Mouse (Mus musculus): ENCODE measurements around the gene Hmox1. TPM values are rescaled to one million over a fixed set of nuclear protein-coding genes. Genes with fewer than 3 reads are reported as not detected.

The Hmox1 gene
- total RNA-seq (2021) = 10 to 100 TPM; 32.6 to 33.4 TPM
- long read RNA-seq, experiment 1, partial matches to known transcripts = 0 of 2 reads
- long read RNA-seq, experiment 1, other reads (novel, unspliced or antisense) = 0 of 2 reads
- long read RNA-seq, experiment 2 = 0 reads

DNA sequence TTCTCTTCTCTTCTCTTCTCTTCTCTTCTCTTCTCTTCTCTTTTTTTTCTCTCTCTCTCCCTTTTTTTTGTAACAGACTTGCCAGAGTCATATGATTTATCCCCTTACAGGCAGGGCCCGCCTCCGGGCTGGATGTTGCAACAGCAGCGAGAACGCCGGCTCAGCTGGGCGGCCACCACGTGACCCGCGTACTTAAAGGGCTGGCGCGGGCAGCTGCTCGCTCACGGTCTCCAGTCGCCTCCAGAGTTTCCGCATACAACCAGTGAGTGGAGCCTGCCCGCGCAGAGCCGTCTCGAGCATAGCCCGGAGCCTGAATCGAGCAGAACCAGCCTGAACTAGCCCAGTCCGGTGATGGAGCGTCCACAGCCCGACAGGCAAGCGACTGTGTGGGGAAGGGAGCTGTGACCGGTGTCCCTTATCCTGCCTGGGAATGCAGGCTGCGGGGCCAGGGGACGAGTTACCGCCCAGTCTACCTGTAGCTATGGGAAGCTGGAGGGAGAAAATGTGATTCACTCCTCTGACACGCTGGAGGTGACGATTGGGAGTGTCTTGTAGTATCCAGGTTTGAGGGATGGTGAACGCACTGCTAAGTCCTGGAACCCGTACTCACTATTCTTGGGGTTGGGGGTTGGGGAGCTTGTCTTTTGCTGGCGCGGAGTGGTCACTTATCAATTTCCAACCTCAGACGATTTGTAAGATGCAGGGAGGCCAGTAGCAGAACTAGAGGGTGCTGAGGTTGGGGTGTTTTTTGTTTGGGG lies at the start of gene Hmox1:
Hmox1 (plus strand) TSS at position 223 of the 758 bp plus-strand sequence.
- DNase-seq (ENCODE audit: low spot score in 2 of 2) = peak; percentile 88 to 94

DNA sequence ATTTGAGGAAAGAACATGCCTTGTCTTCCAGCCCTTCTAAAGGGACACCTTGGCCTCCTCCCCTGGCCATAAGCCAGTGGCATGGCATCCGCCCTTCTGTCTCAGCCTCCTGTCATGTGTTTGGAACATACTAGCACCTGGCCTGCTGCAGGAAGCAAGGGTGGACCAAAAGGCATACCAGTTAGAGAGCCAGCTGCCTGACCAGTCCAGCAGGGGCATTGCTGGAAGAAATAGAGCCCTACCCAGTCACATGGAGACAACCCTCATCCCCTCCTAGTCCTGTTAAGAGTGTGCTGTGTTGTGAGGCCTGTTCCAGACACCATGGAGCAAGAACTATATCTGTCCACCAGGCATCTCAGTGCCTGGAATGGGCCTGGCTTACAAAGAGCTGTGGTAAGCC lies 47.1 kb upstream of the Hmox1 start:
- DNase-seq (ENCODE audit: low spot score in 2 of 2) = no peak

DNA sequence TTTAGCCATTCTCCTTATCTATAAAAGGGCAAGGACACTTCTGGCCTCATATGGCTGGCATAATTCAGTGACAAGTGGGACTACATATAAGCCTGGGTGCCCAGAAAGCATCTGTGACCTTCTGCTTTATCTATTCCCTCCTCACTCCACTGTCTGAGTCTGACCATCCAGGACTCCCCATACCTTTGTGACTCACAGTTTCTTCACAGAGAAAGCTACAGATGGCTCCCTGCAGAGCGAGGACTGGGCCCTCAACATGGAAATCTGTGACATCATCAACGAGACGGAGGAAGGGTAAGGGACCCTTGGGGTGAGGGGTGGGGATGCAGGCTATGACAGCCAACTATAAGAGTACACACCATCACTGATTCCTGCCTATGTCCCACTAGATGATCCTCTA lies 45.6 kb upstream of the Hmox1 start:
- no peak for DNase-seq (ENCODE audit: low spot score in 2 of 2)

DNA sequence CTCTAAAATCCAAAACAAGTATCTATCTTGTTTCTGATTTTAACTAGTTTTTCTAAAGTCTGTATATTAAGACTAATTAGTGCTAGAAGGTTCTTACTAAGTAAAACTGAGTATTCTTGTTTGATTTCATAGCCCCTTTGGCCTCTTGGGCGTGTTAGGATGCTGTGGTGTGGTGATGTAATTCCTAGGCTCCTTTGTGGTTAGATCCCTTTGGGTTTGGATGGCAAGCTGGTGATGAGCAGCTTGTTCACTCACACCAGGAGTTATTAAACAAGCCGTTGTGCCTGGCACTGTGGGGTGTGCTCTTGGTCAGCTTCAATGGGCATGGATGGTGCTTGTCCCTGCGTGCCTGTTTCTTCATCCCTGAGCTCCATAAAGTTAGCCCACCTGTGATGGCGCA lies 40.1 kb upstream of the Hmox1 start:
- no peak for DNase-seq (ENCODE audit: low spot score in 2 of 2)

DNA sequence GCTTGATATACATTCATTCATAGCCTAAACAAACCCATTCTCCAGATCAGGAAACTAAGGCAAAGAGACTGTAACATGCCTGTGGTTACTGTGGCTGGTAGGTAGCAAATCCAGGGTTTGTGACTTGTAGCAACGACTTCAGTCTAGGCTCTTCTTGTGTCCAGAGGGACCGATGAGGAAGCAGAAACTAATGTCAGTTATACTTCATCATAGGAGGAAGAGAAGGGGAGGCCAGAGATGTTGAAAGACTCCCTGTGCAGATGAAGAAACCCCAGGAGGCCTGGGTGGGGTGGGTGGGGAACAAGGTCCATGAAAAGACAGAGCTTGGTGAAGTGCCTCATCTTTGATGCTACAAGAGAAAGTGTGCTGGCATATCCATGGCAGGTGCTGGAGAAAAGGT lies 37.7 kb upstream of the Hmox1 start:
- DNase-seq (ENCODE audit: low spot score in 2 of 2) = no peak

DNA sequence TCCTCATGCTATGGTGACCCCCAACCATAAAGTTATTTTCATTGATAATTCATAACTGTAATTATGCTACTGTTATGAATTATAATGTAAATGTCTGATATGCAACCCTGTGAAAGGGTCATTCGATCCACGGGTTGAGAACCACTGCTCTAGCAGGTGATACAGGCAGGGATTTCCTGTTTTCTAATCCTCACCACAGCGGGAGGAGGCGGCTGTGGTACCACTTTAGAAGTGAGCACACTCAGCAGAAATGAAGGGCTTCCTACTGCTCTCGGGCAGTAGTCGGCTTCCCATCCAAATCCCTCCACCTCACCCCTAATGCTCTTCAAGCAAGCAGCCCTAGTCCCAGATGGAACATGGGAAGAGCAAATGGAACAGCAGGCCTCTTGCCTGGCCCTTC lies 33.4 kb upstream of the Hmox1 start:
- DNase-seq (ENCODE audit: low spot score in 2 of 2) = no peak

DNA sequence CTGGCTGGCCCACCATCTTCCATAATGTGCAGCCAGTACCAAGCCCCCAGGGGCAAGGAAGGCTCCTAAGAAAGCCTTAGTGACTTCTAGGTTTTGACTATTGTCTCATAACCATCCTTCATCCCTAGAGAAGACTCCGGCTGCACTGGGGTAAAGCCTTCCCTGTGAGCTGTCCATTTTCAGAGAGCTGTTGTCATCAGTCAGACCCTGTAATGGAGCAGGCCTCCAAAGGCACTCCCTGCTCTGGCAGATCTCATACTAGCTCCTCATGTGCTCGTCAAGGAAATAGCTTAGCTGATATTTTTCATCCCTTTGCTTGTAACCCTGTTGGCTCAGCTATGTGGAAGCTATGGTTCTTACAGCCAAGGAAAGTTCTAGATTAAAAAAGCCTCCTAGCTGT lies 32.6 kb upstream of the Hmox1 start:
- no peak for DNase-seq (ENCODE audit: low spot score in 2 of 2)

DNA sequence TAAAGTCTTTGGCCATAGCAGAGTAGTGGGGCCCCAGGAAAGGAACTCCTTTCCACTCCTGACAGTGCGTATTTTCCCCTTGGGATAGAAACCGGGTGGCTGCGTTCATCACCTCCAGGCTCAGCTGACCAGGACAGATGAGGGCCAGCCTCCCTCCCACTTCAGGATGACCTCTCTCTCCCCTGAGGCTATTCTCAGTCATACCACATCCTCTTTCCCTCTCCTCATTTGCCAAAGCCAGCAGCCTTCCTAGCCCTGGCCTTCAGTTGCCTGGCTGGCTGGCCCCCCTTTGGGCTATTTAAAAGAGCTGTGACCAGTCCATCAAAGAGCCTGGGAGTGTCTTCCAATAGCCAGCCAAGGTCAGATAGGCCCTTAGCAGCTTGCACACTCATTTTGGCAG lies 30.1 kb upstream of the Hmox1 start:
- no peak for DNase-seq (ENCODE audit: low spot score in 2 of 2)

DNA sequence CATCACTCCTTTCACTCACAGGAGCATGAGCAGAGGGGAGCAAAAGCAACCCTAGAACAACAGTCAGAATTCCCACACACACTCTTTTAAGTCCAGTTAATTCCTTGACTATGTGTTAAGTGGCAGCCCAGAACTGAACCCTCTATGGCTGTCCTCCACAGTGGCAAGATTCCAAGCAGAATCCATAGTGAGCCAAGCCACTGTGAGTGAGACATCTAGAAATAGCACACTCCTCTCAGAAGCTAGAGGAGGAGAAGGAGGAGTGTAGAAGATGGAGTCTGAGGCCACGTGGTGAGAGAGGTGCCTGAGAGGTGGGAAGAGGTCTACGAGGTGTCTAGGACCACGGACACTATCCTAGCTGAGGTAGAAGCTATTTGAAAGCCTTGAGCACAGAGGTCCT lies 28.6 kb upstream of the Hmox1 start:
- DNase-seq (ENCODE audit: low spot score in 2 of 2) = no peak

DNA sequence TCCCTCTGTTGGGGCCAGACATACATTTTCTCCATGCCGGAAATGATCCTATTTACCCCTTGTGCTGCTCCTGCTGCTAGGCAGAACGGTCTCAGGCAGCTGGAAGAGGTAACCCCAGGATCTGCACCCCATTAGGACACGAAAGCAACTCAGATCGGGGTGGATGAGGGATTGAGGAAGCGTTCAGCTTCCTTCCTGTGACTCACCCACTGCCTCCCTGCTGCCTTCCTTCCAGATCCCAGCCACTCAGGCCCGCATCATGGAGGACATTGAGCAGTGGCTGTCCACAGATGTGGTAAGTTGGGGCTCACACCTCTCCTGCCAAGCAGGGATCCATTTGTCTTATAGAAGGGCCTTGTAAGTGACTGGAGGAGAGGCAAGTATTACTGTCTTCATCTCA lies 26.1 kb upstream of the Hmox1 start:
- no peak for DNase-seq (ENCODE audit: low spot score in 2 of 2)

DNA sequence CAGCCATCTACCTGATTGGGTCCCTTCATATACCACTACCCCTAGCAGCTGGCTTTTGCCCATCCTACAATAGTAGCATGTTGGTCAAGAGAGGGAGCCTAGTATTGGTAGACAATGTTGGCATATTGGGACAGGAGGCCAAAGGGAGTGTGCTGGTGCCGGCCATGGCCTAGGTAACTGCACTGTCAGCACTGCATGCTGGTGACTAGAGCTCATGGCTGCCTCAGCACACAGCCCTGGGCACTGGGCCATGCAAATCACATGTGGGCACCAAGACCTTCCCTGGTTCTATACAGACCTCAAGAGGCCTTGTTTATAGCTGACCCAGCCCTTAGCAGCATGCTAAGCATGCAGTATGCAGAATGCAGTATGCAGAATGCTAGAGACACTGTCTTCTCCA lies 23.1 kb upstream of the Hmox1 start:
- no peak for DNase-seq (ENCODE audit: low spot score in 2 of 2)

DNA sequence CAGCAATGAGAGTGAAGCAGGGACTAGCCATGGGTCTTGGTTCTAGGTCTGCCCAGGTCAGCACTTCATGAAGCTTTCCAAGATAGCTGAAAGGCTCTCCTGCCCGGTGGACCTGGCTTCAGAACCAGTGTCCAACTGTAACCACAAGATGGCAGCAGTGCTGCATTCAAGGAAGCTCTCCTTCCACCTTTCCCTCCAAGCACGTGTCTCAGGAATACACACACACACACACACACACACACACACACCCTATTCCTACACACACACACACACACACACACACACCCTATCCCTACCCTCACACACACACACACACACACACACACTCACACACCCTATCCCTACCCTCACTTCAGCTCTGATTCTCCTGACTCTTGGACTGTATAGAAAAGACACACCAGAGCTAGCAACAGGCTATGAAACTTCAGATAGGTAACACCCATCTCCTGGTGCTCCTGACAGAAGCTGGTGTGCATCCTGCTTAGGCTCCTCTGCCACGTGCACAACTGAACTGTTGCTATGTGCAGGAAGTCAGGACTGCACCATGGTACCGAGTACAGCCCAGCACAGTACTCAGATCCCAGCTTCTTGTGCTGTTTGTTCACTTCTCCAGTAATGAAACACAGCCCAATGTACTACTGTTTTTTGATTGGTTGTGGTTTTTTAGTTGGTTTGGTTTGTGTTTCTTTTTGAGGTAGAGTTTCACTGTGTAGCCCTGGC lies 21.6 kb upstream of the Hmox1 start:
- peak; percentile 50 to 75 for DNase-seq (ENCODE audit: low spot score in 2 of 2)

DNA sequence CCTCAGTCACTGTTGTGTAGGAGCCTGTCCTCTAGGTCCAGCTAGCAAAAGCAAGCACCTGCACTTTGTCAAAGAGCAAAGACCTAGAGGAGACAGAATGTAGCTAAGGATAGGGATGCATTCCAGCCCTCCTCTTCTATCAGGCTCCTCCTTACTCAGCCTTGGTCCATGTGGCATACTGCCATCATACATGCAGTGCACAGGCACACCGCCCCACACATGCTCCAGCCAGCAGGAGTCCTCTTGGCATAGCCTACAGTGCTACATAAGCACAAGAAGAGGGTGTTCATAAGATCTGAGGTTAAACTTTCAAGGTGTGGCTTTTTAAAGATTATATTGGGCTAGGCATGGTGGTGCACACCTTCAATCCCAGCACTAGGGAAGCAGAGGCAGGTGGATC lies 18.5 kb upstream of the Hmox1 start:
- DNase-seq (ENCODE audit: low spot score in 2 of 2) = no peak

DNA sequence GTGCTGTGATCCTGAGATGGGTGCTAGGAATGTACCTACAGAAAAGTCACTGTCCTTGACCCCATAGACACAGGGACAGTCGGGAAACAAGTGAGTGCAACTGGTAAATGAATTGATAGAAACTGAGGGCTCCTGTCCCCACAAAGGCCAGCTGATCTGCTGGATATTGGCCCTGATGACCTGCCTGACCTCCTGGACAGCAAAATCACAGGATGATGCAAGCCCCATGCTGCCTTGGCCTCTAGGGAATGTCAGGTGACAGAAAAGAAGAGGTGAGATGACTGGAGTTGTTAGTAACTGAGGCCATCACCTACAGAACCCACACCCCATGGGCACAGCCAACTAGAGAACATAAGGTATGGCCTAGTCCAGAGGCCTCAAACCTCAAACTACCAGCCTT lies 15.2 kb upstream of the Hmox1 start:
- DNase-seq (ENCODE audit: low spot score in 2 of 2) = no peak

DNA sequence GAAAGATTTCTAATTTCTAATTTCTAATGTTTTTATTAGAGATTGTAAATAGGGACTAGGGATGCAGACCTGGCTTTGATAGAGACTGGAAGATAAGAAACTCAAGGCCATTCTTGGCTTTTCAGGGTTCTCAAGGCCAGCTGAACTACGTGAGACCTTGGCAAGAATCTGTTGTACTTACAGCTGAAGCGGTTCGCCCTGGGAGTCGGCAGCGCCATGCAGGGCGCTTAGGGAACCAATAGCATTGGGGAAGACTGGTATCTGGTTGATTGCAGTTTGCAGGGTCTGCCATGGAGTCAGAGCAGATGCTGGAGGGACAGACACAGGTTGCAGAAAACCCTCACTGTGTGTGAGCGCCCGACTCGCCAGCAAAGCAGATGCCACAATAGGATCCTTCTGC lies 14.6 kb upstream of the Hmox1 start:
- no peak for DNase-seq (ENCODE audit: low spot score in 2 of 2)

DNA sequence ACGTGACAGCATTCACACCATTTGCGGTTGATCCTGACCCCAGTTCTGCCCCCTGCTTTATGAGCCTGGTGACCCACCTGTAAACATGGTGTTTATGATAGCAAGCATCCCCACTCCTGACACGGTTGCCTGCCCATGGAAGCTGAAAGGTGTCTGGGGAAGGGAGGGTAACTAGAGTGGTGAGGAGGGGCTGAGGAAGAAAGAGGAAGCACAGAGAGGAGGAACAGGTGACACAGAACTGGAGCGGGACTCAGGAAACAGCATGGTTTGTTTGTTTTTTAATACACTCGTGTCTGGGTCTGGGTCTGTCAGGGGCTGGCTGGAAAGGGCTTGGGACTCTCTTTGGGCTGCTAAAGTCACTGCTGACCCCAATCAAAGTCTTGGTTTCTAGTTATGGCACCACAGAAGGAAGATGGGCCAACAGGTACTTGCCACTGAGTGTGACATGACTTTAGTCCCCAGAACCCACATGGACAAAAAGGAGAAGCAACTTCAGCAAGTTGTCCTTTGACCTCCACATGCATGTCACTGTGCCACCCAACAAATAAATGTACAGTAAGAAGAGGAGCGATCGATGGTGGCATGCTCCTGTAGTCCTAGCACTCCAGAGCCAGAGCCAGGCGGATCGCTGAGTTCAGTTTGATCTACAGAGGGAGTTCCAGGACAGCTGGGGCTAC lies 11.9 kb upstream of the Hmox1 start:
- DNase-seq (ENCODE audit: low spot score in 2 of 2) = no peak

DNA sequence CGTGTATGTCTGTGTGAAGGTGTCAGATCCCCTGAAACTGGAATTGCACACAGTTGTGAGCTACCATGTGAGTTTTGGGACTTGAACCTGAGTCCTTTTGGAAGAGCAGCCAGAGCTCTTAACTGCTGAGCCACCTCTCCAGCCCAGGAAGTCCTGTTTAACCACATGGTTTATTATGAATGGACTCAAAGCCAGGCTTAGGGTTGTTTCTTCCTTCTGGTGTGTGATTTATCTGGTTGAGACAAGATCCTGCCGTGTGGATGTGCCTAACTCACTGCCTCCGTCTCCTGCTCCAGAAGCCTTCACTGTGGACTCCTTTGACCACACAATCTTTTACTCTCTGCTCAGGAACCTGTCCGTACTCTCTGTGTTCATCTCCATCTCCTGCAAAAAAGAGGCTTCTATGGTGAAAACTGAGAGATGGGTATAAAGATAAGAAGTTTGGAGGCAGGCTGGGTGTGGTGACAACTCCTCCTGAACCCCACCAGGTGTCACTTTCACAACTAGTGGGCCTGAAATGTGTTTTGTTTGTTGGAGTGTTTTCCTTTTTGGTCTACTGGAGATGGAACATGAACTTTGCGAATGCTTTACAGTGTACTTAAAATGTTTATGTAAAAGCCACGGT lies 11.1 kb upstream of the Hmox1 start:
- DNase-seq (ENCODE audit: low spot score in 2 of 2) = no peak

DNA sequence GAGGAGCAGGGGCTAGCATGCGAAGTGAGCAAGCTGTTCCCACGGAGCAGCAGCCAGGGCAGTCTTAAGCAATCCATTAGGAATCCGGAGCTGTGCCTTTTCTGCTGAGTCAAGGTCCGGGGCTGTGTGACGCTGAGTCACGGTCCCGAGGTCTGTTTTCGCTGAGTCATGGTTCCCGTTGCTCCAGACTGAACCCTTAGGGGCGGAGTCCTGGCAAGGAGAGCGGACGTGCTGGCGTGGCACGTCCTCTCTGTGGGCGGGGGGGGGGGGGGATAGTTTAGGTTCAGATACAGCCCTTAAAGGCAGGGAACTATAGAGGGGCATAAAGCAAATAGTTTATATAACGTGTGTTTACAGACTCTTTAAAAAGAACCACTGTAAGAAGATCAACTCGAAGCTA lies 9.6 kb upstream of the Hmox1 start:
- DNase-seq (ENCODE audit: low spot score in 2 of 2) = peak; percentile 77 to 94

DNA sequence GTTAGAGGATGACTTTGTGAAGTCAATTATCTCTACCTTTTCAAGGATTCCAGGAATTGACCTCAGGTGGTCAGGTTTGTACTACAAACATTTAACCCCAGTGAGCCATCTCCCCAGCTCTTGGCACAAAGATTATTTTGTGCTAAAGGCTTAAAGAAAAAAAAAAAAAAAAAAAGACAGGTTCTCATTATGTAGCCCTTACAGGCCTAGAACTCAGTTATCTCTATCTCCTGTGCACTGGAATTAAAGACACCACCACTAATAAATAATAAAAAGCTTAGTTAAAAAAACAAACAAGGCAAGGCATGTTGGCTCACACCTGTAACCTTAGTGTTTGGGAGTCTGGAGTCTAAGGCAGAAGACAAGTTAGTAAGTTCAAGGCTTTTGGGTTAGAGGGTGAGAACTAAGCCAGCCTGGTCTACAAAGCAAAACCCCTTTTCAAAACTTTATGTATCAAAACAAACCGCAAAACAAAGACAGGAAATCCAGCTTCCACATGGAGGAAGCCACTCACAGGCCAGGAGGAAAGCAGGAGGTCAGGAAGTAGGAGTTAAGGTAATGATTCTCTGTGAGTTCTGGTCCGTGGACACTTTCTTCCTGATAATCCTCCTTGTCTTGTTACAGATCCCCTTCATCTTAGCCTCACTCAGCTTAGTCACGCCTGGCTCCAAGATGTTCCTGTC lies 8.9 kb upstream of the Hmox1 start:
- no peak for DNase-seq (ENCODE audit: low spot score in 2 of 2)

DNA sequence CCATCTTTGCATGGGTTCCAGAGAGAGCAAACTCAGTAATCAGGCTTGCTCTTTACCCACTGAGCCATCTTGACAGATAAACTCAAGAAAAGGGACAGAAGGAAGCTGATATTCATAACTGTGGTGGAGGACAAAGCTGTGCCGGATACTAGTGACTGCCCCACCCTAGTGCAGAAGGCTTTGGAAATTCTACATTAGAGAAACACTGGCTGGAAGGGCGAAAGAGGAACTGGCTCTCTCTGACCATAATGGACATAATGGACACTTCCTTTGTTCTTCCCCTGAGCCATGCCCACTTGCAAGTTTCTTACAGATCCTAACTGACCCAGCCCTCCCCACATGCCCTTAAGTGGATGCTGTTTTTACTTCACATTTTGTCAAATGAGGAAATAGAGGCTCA lies 7.4 kb upstream of the Hmox1 start:
- no peak for DNase-seq (ENCODE audit: low spot score in 2 of 2)

DNA sequence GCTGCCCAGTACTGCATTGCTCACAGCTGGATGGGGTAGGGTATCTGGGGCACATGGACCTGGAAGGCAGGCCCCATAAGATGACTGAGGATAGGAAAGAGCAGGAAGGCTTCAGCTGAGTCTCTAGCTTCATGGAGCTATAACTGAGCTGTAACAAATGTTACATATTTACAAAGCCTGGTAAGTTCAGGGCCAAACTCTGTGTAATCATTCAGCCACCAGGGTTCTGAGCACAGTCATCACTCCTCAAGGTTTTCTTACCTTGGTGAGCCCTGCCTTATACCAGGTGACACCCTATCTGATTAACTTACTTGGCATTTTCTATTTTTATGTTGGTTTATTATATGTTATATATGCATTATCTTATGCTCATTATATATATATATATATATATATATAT lies 6.3 kb upstream of the Hmox1 start:
- DNase-seq (ENCODE audit: low spot score in 2 of 2) = no peak
